ENCODE assay signal across 16 mouse cellular contexts in genomic region chr11:97825971-97826370, GRCm38 (mm10). TPM values are rescaled to one million over a fixed set of nuclear protein-coding genes. Genes with fewer than 3 reads are reported as not detected.
A peak's percentile ranks its signal among the peaks of the same experiment; 100 is the strongest.
DNase-seq lines count a peak whose midpoint lies in the region; ATAC-seq lines count a peak whose summit lies in the region.
"Had no signal": no experiment of that assay in that cellular context is flagged by ENCODE, and none has a peak within 500 bp of the region (broad histone marks: within the 10 kb centered on the region; RNA-seq: fewer than 3 reads in every experiment).

No protein-coding gene starts in this region.

- 31% methylated on average over 9 of the region's 9 CpGs for WGBS in liver, embryonic 15.5 days (ENCODE audit: insufficient replicate concordance)
- 54% methylated on average over 9 of the region's 9 CpGs for WGBS in liver, embryonic 12.5 days (ENCODE audit: insufficient replicate concordance)

- peaks cover 56% of the 10 kb centered on the region for H3K4me1 ChIP-seq in liver, embryonic 15.5 days (replicated peaks)
- H3K4me1 ChIP-seq in liver, embryonic 12.5 days = peaks cover 63% of the 10 kb centered on the region
- peaks cover 58% of the 10 kb centered on the region for H3K4me1 ChIP-seq in brown adipose tissue, adult 24 weeks (ENCODE audit: control insufficient read depth, insufficient read depth, insufficient read length, low read length)
- H3K4me1 ChIP-seq: limb, embryonic 12.5 days had no signal

- H3K36me3 ChIP-seq in liver, embryonic 15.5 days (replicated peaks) = peaks cover 35% of the 10 kb centered on the region
- peaks cover 47% of the 10 kb centered on the region for H3K36me3 ChIP-seq in liver, embryonic 12.5 days
- no peaks in the 10 kb centered on the region; the same call in 1 of the 2 replicates for H3K36me3 ChIP-seq in splenic B cell, adult 2 months (ENCODE audit: control insufficient read depth, insufficient read depth, low read length, poor library complexity, severe bottlenecking)

- H3K9ac ChIP-seq in liver, embryonic 15.5 days = no peak overlapping the region
- no peak overlapping the region for H3K9ac ChIP-seq in liver, embryonic 12.5 days
- H3K9ac ChIP-seq: limb, embryonic 12.5 days had no signal

- H3K27me3 ChIP-seq in liver, embryonic 15.5 days = no peaks in the 10 kb centered on the region
- no peaks in the 10 kb centered on the region for H3K27me3 ChIP-seq in liver, embryonic 12.5 days (replicated peaks)
- no peaks in the 10 kb centered on the region for H3K27me3 ChIP-seq in splenic B cell, adult 2 months (ENCODE audit: control insufficient read depth, insufficient read depth, low read length, poor library complexity, severe bottlenecking)
- H3K27me3 ChIP-seq: limb, embryonic 12.5 days had no signal

- H3K4me2 ChIP-seq in liver, embryonic 15.5 days = peak overlapping the region; percentile 17; the same call in 1 of the 2 replicates
- H3K4me2 ChIP-seq in liver, embryonic 12.5 days = no peak overlapping the region
- H3K4me2 ChIP-seq: limb, embryonic 12.5 days had no signal

- no peaks in the 10 kb centered on the region for H3K9me3 ChIP-seq in liver, embryonic 15.5 days (replicated peaks)
- H3K9me3 ChIP-seq in liver, embryonic 12.5 days (replicated peaks) = no peaks in the 10 kb centered on the region
- H3K9me3 ChIP-seq: limb, embryonic 12.5 days had no signal

- H3K27ac ChIP-seq in liver, embryonic 15.5 days (replicated peaks) = no peak overlapping the region; the same call in 1 of the 2 replicates
- no peak overlapping the region; the same call in 1 of the 2 replicates for H3K27ac ChIP-seq in liver, embryonic 12.5 days
- H3K27ac ChIP-seq in brown adipose tissue, adult 24 weeks (replicated peaks; ENCODE audit: low read depth, low read length) = peak overlapping the region; percentile 17; the same call in 1 of the 2 replicates
- H3K27ac ChIP-seq: limb, embryonic 12.5 days had no signal

- DNase-seq in splenic B cell, adult 2 months (ENCODE audit: low read depth, low spot score) = peak; percentile 67
- DNase-seq in neural tube, embryonic 10.5 days (ENCODE audit: extremely low spot score, low spot score) = no peak
- no peak for DNase-seq in adrenal gland, postnatal 25 days
- DNase-seq: heart, adult 2 months; lung, postnatal 14 days; right cerebral cortex, postnatal 14 days had no signal

- no peak for ATAC-seq in liver, embryonic 15.5 days (ENCODE audit: insufficient read depth)
- ATAC-seq in liver, embryonic 12.5 days = no peak
- no peak for ATAC-seq in frontal cortex, adult (ENCODE audit: low TSS enrichment)
- ATAC-seq: midbrain, embryonic 16.5 days had no signal

- no peak overlapping the region for H3K4me3 ChIP-seq in liver, embryonic 15.5 days (replicated peaks)
- H3K4me3 ChIP-seq in liver, embryonic 12.5 days = no peak overlapping the region
- H3K4me3 ChIP-seq in brown adipose tissue, adult 24 weeks (ENCODE audit: insufficient read depth, low read depth, low read length) = no peak overlapping the region
- H3K4me3 ChIP-seq: heart, adult 2 months; limb, embryonic 12.5 days had no signal

RNA-seq across cellular contexts. Expression of gene B230217C12Rik, which starts 14.6 kb away (rescaled TPM):
- 0.30 and 0.39 TPM in 2 replicates for polyA plus RNA-seq in liver, embryonic 15.5 days (2015; fragmentation: Nextera tagmentation; extraction: Ambion mirVana)
- 1.1 and 1.3 TPM in 2 replicates for polyA plus RNA-seq in liver, embryonic 12.5 days (2016; fragmentation: Nextera tagmentation; extraction: Ambion mirVana)
- 0.59 and 2.0 TPM in 2 replicates for polyA plus RNA-seq in brown adipose tissue, adult 24 weeks (2012; ENCODE audit: insufficient read depth, insufficient read length, missing spikeins)
- total RNA-seq in adrenal gland, postnatal 25 days (2021) = 5.1 and 5.5 TPM in 2 replicates

RNA-seq across cellular contexts. Expression of gene Lasp1, which starts 27.2 kb away (rescaled TPM):
- 31.4 and 36.7 TPM in 2 replicates for polyA plus RNA-seq in liver, embryonic 15.5 days (2015; fragmentation: Nextera tagmentation; extraction: Ambion mirVana)
- polyA plus RNA-seq in liver, embryonic 12.5 days (2016; fragmentation: Nextera tagmentation; extraction: Ambion mirVana) = 36.9 and 37.6 TPM in 2 replicates
- polyA plus RNA-seq in brown adipose tissue, adult 24 weeks (2012; ENCODE audit: insufficient read depth, insufficient read length, missing spikeins) = 56.3 and 58.1 TPM in 2 replicates
- total RNA-seq in adrenal gland, postnatal 25 days (2021) = 103 and 142 TPM in 2 replicates

RNA-seq across cellular contexts. Expression of gene Rpl23, which starts 43.7 kb away (rescaled TPM):
- polyA plus RNA-seq in liver, embryonic 15.5 days (2015; fragmentation: Nextera tagmentation; extraction: Ambion mirVana) = 185 and 242 TPM in 2 replicates
- polyA plus RNA-seq in liver, embryonic 12.5 days (2016; fragmentation: Nextera tagmentation; extraction: Ambion mirVana) = 462 and 473 TPM in 2 replicates
- 268 and 348 TPM in 2 replicates for polyA plus RNA-seq in brown adipose tissue, adult 24 weeks (2012; ENCODE audit: insufficient read depth, insufficient read length, missing spikeins)
- total RNA-seq in adrenal gland, postnatal 25 days (2021) = 741 and 851 TPM in 2 replicates

RNA-seq across cellular contexts. Expression of gene 1700001P01Rik, which starts 50.3 kb away (rescaled TPM):
- not detected in 2 replicates for polyA plus RNA-seq in liver, embryonic 15.5 days (2015; fragmentation: Nextera tagmentation; extraction: Ambion mirVana)
- polyA plus RNA-seq in liver, embryonic 12.5 days (2016; fragmentation: Nextera tagmentation; extraction: Ambion mirVana) = not detected in 2 replicates
- not detected in 2 replicates for polyA plus RNA-seq in brown adipose tissue, adult 24 weeks (2012; ENCODE audit: insufficient read depth, insufficient read length, missing spikeins)
- not detected in 2 replicates for total RNA-seq in adrenal gland, postnatal 25 days (2021)
- total RNA-seq: adrenal gland, adult 18-20 months; gastrocnemius, adult 18-20 months; heart, adult 2 months; hematopoietic stem cell, adult 5-6 weeks had no signal
- polyA plus RNA-seq: kidney, embryonic 14.5 days; limb, embryonic 12.5 days had no signal

RNA-seq across cellular contexts. Expression of gene Fbxo47, which starts 58.0 kb away (rescaled TPM):
- polyA plus RNA-seq in liver, embryonic 15.5 days (2015; fragmentation: Nextera tagmentation; extraction: Ambion mirVana) = 0.40 and 0.44 TPM in 2 replicates
- polyA plus RNA-seq in liver, embryonic 12.5 days (2016; fragmentation: Nextera tagmentation; extraction: Ambion mirVana) = 0.36 and 0.51 TPM in 2 replicates
- 1.3 and 1.8 TPM in 2 replicates for polyA plus RNA-seq in brown adipose tissue, adult 24 weeks (2012; ENCODE audit: insufficient read depth, insufficient read length, missing spikeins)
- 1.2 TPM in 1 of 2 replicates, not detected in the other for total RNA-seq in adrenal gland, postnatal 25 days (2021)
